Mouse (Mus musculus) MEL (cell line): ENCODE measurements around the gene Zfp790. TPM values are rescaled to one million over a fixed set of nuclear protein-coding genes. Genes with fewer than 3 reads are reported as not detected.

Source experiments
- DNase-seq: peaks from one replicate; pipeline ENCODE4 v3.0.0; 2011; ENCODE audit warnings: low read depth, low spot score
- H3K27ac ChIP-seq: 2 replicates; pipeline ENCODE4 v1.5.1; 2012; ENCODE audit warnings: low read depth, mild to moderate bottlenecking, control low read depth, low read length, moderate library complexity; ENCODE audit not compliant: control insufficient read depth
- H3K27me3 ChIP-seq, 2 experiments: fragments of 150-350 bp in 1 of 2; sonication (generic) in 1 of 2; 2 replicates each; pipeline ENCODE4 v1.6.1; 2012; ENCODE audit warnings: low read length in 2 of 2, mild to moderate bottlenecking in 2 of 2, improper control_type of control experiment in 1 of 2, moderate library complexity in 1 of 2; ENCODE audit not compliant: insufficient read depth in 2 of 2, control insufficient read depth in 1 of 2
- H3K36me3 ChIP-seq, 2 experiments: 2 replicates each; pipeline ENCODE4 v1.6.1; 2012 to 2014; ENCODE audit warnings: low read length in 2 of 2, improper control_type of control experiment in 1 of 2, inconsistent platforms in 1 of 2, mild to moderate bottlenecking in 1 of 2; ENCODE audit not compliant: insufficient read depth in 2 of 2, control insufficient read depth in 1 of 2
- H3K4me1 ChIP-seq, 2 experiments: fragments of 150-350 bp in 1 of 2; sonication (generic) in 1 of 2; 2 replicates each; pipeline ENCODE4 v1.6.1; 2012; ENCODE audit warnings: low read length in 2 of 2, improper control_type of control experiment in 1 of 2, mild to moderate bottlenecking in 1 of 2; ENCODE audit not compliant: insufficient read depth in 2 of 2, control insufficient read depth in 1 of 2
- H3K4me3 ChIP-seq, 2 experiments: fragments of 150-350 bp in 1 of 2; sonication (generic) in 1 of 2; 2 replicates each; pipeline ENCODE4 v1.5.1; 2012; ENCODE audit warnings: low read depth in 2 of 2, low read length in 2 of 2, mild to moderate bottlenecking in 2 of 2, moderate library complexity in 2 of 2, control low read depth in 1 of 2, improper control_type of control experiment in 1 of 2; ENCODE audit not compliant: control insufficient read depth in 1 of 2, insufficient read depth in 1 of 2
- H3K79me2 ChIP-seq: 2 replicates; pipeline ENCODE4 v1.6.1; 2012; ENCODE audit warnings: mild to moderate bottlenecking, low read length, moderate library complexity; ENCODE audit not compliant: control insufficient read depth, poor library complexity, insufficient read depth
- H3K9ac ChIP-seq: 2 replicates; pipeline ENCODE4 v1.6.1; 2012; ENCODE audit warnings: low read depth, mild to moderate bottlenecking, control low read depth, low read length, moderate library complexity; ENCODE audit not compliant: control insufficient read depth, poor library complexity, severe bottlenecking
- H3K9me3 ChIP-seq: fragments of 150-350 bp; sonication (generic); replicated peaks from 2 replicates; pipeline ENCODE4 v1.6.1; 2012; ENCODE audit warnings: mild to moderate bottlenecking, low read length, improper control_type of control experiment, moderate library complexity; ENCODE audit not compliant: insufficient read depth
- BHLHE40 ChIP-seq: IDR thresholded peaks from 2 replicates; pipeline ENCODE4 v1.6.1; 2012; ENCODE audit warnings: low read depth, mild to moderate bottlenecking, inconsistent platforms, low read length, improper control_type of control experiment, borderline replicate concordance
- CHD1 ChIP-seq: IDR thresholded peaks from 2 replicates; pipeline ENCODE4 v1.6.1; 2012; ENCODE audit warnings: low read depth, mild to moderate bottlenecking, inconsistent platforms, low read length, improper control_type of control experiment
- CHD2 ChIP-seq: IDR thresholded peaks from 2 replicates; pipeline ENCODE4 v1.6.1; 2011; ENCODE audit warnings: low read length, improper control_type of control experiment
- CTCF ChIP-seq, 3 experiments: IDR thresholded peaks in 2 of 3; conservative IDR thresholded peaks in 1 of 3; 2 replicates each; pipeline ENCODE4 v1.5.1; 2011 to 2012; ENCODE audit warnings: low read length in 3 of 3, low read depth in 2 of 3, mild to moderate bottlenecking in 2 of 3, improper control_type of control experiment in 1 of 3, inconsistent platforms in 1 of 3, mixed read lengths in 1 of 3, moderate library complexity in 1 of 3; ENCODE audit not compliant: control insufficient read depth in 1 of 3, insufficient read depth in 1 of 3, poor library complexity in 1 of 3, severe bottlenecking in 1 of 3
- E2F4 ChIP-seq: IDR thresholded peaks from 2 replicates; pipeline ENCODE4 v1.6.1; 2011; ENCODE audit warnings: low read depth, low read length, improper control_type of control experiment, borderline replicate concordance
- ELF1 ChIP-seq: IDR thresholded peaks from 2 replicates; pipeline ENCODE4 v1.6.1; 2014; ENCODE audit warnings: low read depth, mild to moderate bottlenecking, inconsistent platforms, low read length, improper control_type of control experiment, moderate library complexity
- EP300 ChIP-seq, 2 experiments: IDR thresholded peaks; 2 replicates each; pipeline ENCODE4 v1.6.1; 2011; ENCODE audit warnings: improper control_type of control experiment in 2 of 2, low read length in 2 of 2, low read depth in 1 of 2, mild to moderate bottlenecking in 1 of 2
- ETS1 ChIP-seq: IDR thresholded peaks from 2 replicates; pipeline ENCODE4 v1.6.1; 2012; ENCODE audit warnings: low read depth, mild to moderate bottlenecking, inconsistent platforms, low read length, improper control_type of control experiment, moderate library complexity
- GABPA ChIP-seq: IDR thresholded peaks from 2 replicates; pipeline ENCODE4 v1.6.1; 2012; ENCODE audit warnings: low read depth, mild to moderate bottlenecking, inconsistent platforms, low read length, improper control_type of control experiment, moderate library complexity
- GATA1 ChIP-seq: IDR thresholded peaks from 2 replicates; pipeline ENCODE4 v1.6.1; 2011; ENCODE audit warnings: low read depth, low read length, improper control_type of control experiment
- KAT2A ChIP-seq: conservative IDR thresholded peaks from 2 replicates; pipeline ENCODE4 v1.6.1; 2012; ENCODE audit warnings: low read depth, low read length, improper control_type of control experiment, inconsistent platforms
- MAFK ChIP-seq: IDR thresholded peaks from 2 replicates; pipeline ENCODE4 v1.6.1; 2011; ENCODE audit warnings: low read depth, mild to moderate bottlenecking, low read length, improper control_type of control experiment, borderline replicate concordance
- MAX ChIP-seq: IDR thresholded peaks from 2 replicates; pipeline ENCODE4 v1.6.1; 2011; ENCODE audit warnings: low read length, improper control_type of control experiment
- MAZ ChIP-seq: IDR thresholded peaks from 2 replicates; pipeline ENCODE4 v1.6.1; 2012; ENCODE audit warnings: low read depth, mild to moderate bottlenecking, inconsistent platforms, low read length, improper control_type of control experiment
- MEF2A ChIP-seq: IDR thresholded peaks from 2 replicates; pipeline ENCODE4 v1.6.1; 2014; ENCODE audit warnings: low read depth, mild to moderate bottlenecking, inconsistent platforms, low read length, improper control_type of control experiment; ENCODE audit not compliant: poor library complexity, insufficient replicate concordance, severe bottlenecking; ENCODE audit errors: extremely low read depth
- MXI1 ChIP-seq: IDR thresholded peaks from 2 replicates; pipeline ENCODE4 v1.6.1; 2011; ENCODE audit warnings: mild to moderate bottlenecking, low read depth, low read length, improper control_type of control experiment
- MYB ChIP-seq: IDR thresholded peaks from 2 replicates; pipeline ENCODE4 v1.6.1; 2011; ENCODE audit warnings: mild to moderate bottlenecking, low read depth, low read length, improper control_type of control experiment
- MYC ChIP-seq: IDR thresholded peaks from 2 replicates; pipeline ENCODE4 v1.6.1; 2011; ENCODE audit warnings: low read depth, mild to moderate bottlenecking, low read length, improper control_type of control experiment, moderate library complexity
- NRF1 ChIP-seq: IDR thresholded peaks from 2 replicates; pipeline ENCODE4 v1.6.1; 2014; ENCODE audit warnings: low read depth, mild to moderate bottlenecking, inconsistent platforms, low read length, improper control_type of control experiment, moderate library complexity; ENCODE audit not compliant: poor library complexity, insufficient read depth, severe bottlenecking
- POLR2A ChIP-seq, 2 experiments: IDR thresholded peaks; 2 replicates each; pipeline ENCODE4 v1.6.1; 2011 to 2012; ENCODE audit warnings: low read length in 2 of 2, mild to moderate bottlenecking in 2 of 2, control low read depth in 1 of 2, improper control_type of control experiment in 1 of 2, low read depth in 1 of 2, moderate library complexity in 1 of 2; ENCODE audit not compliant: control insufficient read depth in 1 of 2, insufficient read depth in 1 of 2, poor library complexity in 1 of 2
- POLR2AphosphoS2 ChIP-seq: IDR thresholded peaks from 2 replicates; pipeline ENCODE4 v1.6.1; 2011; ENCODE audit warnings: low read length, improper control_type of control experiment
- POLR2AphosphoS5 ChIP-seq: IDR thresholded peaks from 2 replicates; pipeline ENCODE4 v1.6.1; 2012; ENCODE audit warnings: low read depth, borderline replicate concordance, mild to moderate bottlenecking, inconsistent platforms, low read length, moderate library complexity, mixed read lengths
- RAD21 ChIP-seq: IDR thresholded peaks from 2 replicates; pipeline ENCODE4 v1.6.1; 2011; ENCODE audit warnings: mild to moderate bottlenecking, low read depth, low read length, improper control_type of control experiment
- RCOR1 ChIP-seq: IDR thresholded peaks from 2 replicates; pipeline ENCODE4 v1.6.1; 2012; ENCODE audit warnings: low read depth, mild to moderate bottlenecking, inconsistent platforms, low read length, improper control_type of control experiment
- SIN3A ChIP-seq: IDR thresholded peaks from 2 replicates; pipeline ENCODE4 v1.6.1; 2012; ENCODE audit warnings: low read length, improper control_type of control experiment, inconsistent platforms
- SMC3 ChIP-seq: IDR thresholded peaks from 2 replicates; pipeline ENCODE4 v1.6.1; 2011; ENCODE audit warnings: low read depth, low read length, improper control_type of control experiment
- TAL1 ChIP-seq: IDR thresholded peaks from 2 replicates; pipeline ENCODE4 v1.6.1; 2012; ENCODE audit warnings: mild to moderate bottlenecking, inconsistent platforms, low read length, moderate library complexity, mixed read lengths
- TBP ChIP-seq: IDR thresholded peaks from 2 replicates; pipeline ENCODE4 v1.8.0; 2011; ENCODE audit warnings: low read depth, low read length, improper control_type of control experiment
- UBTF ChIP-seq: IDR thresholded peaks from 2 replicates; pipeline ENCODE4 v1.6.1; 2012; ENCODE audit warnings: low read depth, mild to moderate bottlenecking, inconsistent platforms, low read length, improper control_type of control experiment, moderate library complexity, borderline replicate concordance; ENCODE audit not compliant: insufficient read depth
- USF1 ChIP-seq: IDR thresholded peaks from 2 replicates; pipeline ENCODE4 v1.6.1; 2014; ENCODE audit warnings: low read depth, mild to moderate bottlenecking, inconsistent platforms, low read length, improper control_type of control experiment, moderate library complexity
- ZC3H11A ChIP-seq: IDR thresholded peaks from 2 replicates; pipeline ENCODE4 v1.6.1; 2012; ENCODE audit warnings: low read depth, mild to moderate bottlenecking, inconsistent platforms, low read length, improper control_type of control experiment
- ZKSCAN1 ChIP-seq: IDR thresholded peaks from 2 replicates; pipeline ENCODE4 v1.6.1; 2012; ENCODE audit warnings: low read depth, mild to moderate bottlenecking, inconsistent platforms, low read length, improper control_type of control experiment, moderate library complexity
- ZMIZ1 ChIP-seq: IDR thresholded peaks from 2 replicates; pipeline ENCODE4 v1.6.1; 2012; ENCODE audit warnings: low read depth, mild to moderate bottlenecking, inconsistent platforms, low read length, improper control_type of control experiment, moderate library complexity
- ZNF384 ChIP-seq: IDR thresholded peaks from 2 replicates; pipeline ENCODE4 v1.6.1; 2012; ENCODE audit warnings: low read depth, mild to moderate bottlenecking, inconsistent platforms, low read length, improper control_type of control experiment
- polyA plus RNA-seq, 2 experiments: library from polyadenylated mRNA; stranded (reverse) in 1 of 2; unstranded in 1 of 2; fragments of >175 nt in 1 of 2; fragments of >200 nt in 1 of 2; gene quantifications; 2 replicates each; pipeline versions ENCODE4 v1.2.1 to v1.2.4; 2012; ENCODE audit warnings: low replicate concordance in 2 of 2, low read depth in 1 of 2; ENCODE audit not compliant: insufficient read length in 2 of 2, insufficient read depth in 1 of 2, missing spikeins in 1 of 2
- total RNA-seq: library from RNA; depleted of rRNA; stranded (reverse); fragments of 300-350 nt; gene quantifications from 2 replicates; pipeline ENCODE4 v1.2.3, GENCODE M21; 2012

Zfp790 gene
- total and polyA plus RNA-seq, 3 experiments: 3.8 to 4.9 TPM; not detected in 1

- TF ChIP-seq MAZ (no peak), SMC3 (no peak), RCOR1 (peak; percentile 35; the same call in 1 of the 2 replicates)
- TF ChIP-seq, all 39 proteins: peak for 17
Observed at GRCm38 (mm10) chr7:29815910-29816429, at the start of gene Zfp790 (continued).

- Histone ChIP-seq H3K27ac (peak overlapping the region; percentile 41), H3K9ac (peak overlapping the region; percentile 70), H3K4me3 (peak overlapping the region; percentile 80 to 92), H3K79me2 (peaks cover 21% of the 10 kb centered on the region), H3K9me3 (no peaks in the 10 kb centered on the region), H3K27me3 (no peaks in the 10 kb centered on the region), H3K36me3 (peaks cover 0 to 8% of the 10 kb centered on the region in 2 experiments; a peak in 2 of 4 replicates), H3K4me1 (peaks cover 4 to 10% of the 10 kb centered on the region in 2 experiments; a peak in 2 of 4 replicates)
- peak; percentile 91 for DNase-seq
- no peak for TF ChIP-seq MAFK
- peak; percentile 93 for TF ChIP-seq SIN3A
- TF ChIP-seq RAD21: no peak
- TF ChIP-seq CTCF (IDR thresholded peaks at IDR 0.05 in 2 of 3, conservative IDR thresholded peaks at IDR 0.05 in 1 of 3; ENCODE audit: control insufficient read depth in 1 of 3, insufficient read depth in 1 of 3, low read depth in 2 of 3, low read length in 3 of 3, poor library complexity in 1 of 3, severe bottlenecking in 1 of 3): no peak
- TF ChIP-seq POLR2AphosphoS5: no peak
- no peak for TF ChIP-seq ZNF384
- no peak for TF ChIP-seq CHD1
- no peak for TF ChIP-seq NRF1
- TF ChIP-seq ZMIZ1: no peak; the same call in 1 of the 2 replicates
- TF ChIP-seq MAZ: no peak
- no peak for TF ChIP-seq MYC
- TF ChIP-seq RCOR1: no peak
- peak in 1 of 2 experiments; percentile 50; a peak in 1 of 4 replicates for TF ChIP-seq POLR2A (IDR thresholded peaks at IDR 0.05; ENCODE audit: control insufficient read depth in 1 of 2, insufficient read depth in 1 of 2, low read depth in 1 of 2, low read length in 2 of 2, poor library complexity in 1 of 2)
- TF ChIP-seq GABPA: no peak
- no peak for TF ChIP-seq USF1
- no peak for TF ChIP-seq CHD2
- TF ChIP-seq GATA1: 0 out of 2 replicates have a peak, but pooled peaks have one; percentile 8
- no peak for TF ChIP-seq ETS1
- TF ChIP-seq EP300 (IDR thresholded peaks at IDR 0.05; ENCODE audit: low read depth in 1 of 2, low read length in 2 of 2): 0 out of 4 replicates have a peak, but pooled peaks of 1 of the 2 experiments have one; percentile 6
- TF ChIP-seq SMC3: no peak
- TF ChIP-seq E2F4: no peak
- no peak for TF ChIP-seq MYB
- no peak for TF ChIP-seq MEF2A
- no peak for TF ChIP-seq MAX
- peak; percentile 66 for TF ChIP-seq TBP
- TF ChIP-seq MXI1: peak; percentile 64
- no peak for TF ChIP-seq ZKSCAN1
- no peak for TF ChIP-seq BHLHE40
- TF ChIP-seq ZC3H11A: no peak
- no peak for TF ChIP-seq POLR2AphosphoS2
- TF ChIP-seq TAL1: no peak
- peak; percentile 68 for TF ChIP-seq ELF1
- TF ChIP-seq UBTF: no peak
- TF ChIP-seq KAT2A: peak; percentile 80
Observed at GRCm38 (mm10) chr7:29767058-29767686, 48.7 kb upstream of the Zfp790 start.
